Mouse (Mus musculus) embryonic facial prominence, embryonic 15.5 days (tissue): Measurements from ENCODE around the gene Urod. TPM values are rescaled to one million over a fixed set of nuclear protein-coding genes. Genes with fewer than 3 reads are reported as not detected.

Source experiments
- ATAC-seq: fragments of 200-750 bp; cut with Nextera tagmentation; 2 replicates; pipeline ENCODE4 v1.8.0; 2017; ENCODE audit warnings: low read depth, moderate TSS enrichment; ENCODE audit not compliant: insufficient number of reproducible peaks, low FRiP score, low TSS enrichment
- H3K27ac ChIP-seq: fragments of 300-500 bp; sonication (generic); replicated peaks from 2 replicates; pipeline ENCODE4 v1.5.1; 2015; ENCODE audit warnings: mild to moderate bottlenecking, inconsistent platforms
- H3K27me3 ChIP-seq: fragments of 300-500 bp; sonication (generic); 2 replicates; pipeline ENCODE4 v1.6.1; 2015; ENCODE audit warnings: inconsistent platforms
- H3K36me3 ChIP-seq: fragments of 300-500 bp; sonication (generic); 2 replicates; pipeline ENCODE4 v1.6.1; 2015; ENCODE audit warnings: mild to moderate bottlenecking, inconsistent platforms
- H3K4me1 ChIP-seq: fragments of 300-500 bp; sonication (generic); 2 replicates; pipeline ENCODE4 v1.6.1; 2015; ENCODE audit warnings: inconsistent platforms
- H3K4me2 ChIP-seq: fragments of 300-500 bp; sonication (generic); replicated peaks from 2 replicates; pipeline ENCODE4 v1.6.1; 2015; ENCODE audit warnings: mild to moderate bottlenecking, inconsistent platforms
- H3K4me3 ChIP-seq: fragments of 300-500 bp; sonication (generic); replicated peaks from 2 replicates; pipeline ENCODE4 v1.5.1; 2015; ENCODE audit warnings: mild to moderate bottlenecking, inconsistent platforms
- H3K9ac ChIP-seq: fragments of 300-500 bp; sonication (generic); 2 replicates; pipeline ENCODE4 v1.6.1; 2015; ENCODE audit warnings: inconsistent platforms
- H3K9me3 ChIP-seq: fragments of 300-500 bp; sonication (generic); replicated peaks from 2 replicates; pipeline ENCODE4 v1.6.1; 2016; ENCODE audit warnings: inconsistent platforms
- WGBS: fragments of 180-500 bp; shearing (Covaris S2); methylation state at CpG from one replicate; pipeline ENCODE4 v1.1.7; 2015; 5-methylcytosine and 5-hydroxymethylcytosine counted together
- polyA plus RNA-seq: library from polyadenylated mRNA; unstranded; fragments of >200 nt; fragmentation: Nextera tagmentation; extraction: Ambion mirVana; gene quantifications from 2 replicates; pipeline ENCODE4 v1.2.1, GENCODE M21; 2015

Gene Urod
- polyA plus RNA-seq: 87.8 and 97.3 TPM in 2 replicates

DNA sequence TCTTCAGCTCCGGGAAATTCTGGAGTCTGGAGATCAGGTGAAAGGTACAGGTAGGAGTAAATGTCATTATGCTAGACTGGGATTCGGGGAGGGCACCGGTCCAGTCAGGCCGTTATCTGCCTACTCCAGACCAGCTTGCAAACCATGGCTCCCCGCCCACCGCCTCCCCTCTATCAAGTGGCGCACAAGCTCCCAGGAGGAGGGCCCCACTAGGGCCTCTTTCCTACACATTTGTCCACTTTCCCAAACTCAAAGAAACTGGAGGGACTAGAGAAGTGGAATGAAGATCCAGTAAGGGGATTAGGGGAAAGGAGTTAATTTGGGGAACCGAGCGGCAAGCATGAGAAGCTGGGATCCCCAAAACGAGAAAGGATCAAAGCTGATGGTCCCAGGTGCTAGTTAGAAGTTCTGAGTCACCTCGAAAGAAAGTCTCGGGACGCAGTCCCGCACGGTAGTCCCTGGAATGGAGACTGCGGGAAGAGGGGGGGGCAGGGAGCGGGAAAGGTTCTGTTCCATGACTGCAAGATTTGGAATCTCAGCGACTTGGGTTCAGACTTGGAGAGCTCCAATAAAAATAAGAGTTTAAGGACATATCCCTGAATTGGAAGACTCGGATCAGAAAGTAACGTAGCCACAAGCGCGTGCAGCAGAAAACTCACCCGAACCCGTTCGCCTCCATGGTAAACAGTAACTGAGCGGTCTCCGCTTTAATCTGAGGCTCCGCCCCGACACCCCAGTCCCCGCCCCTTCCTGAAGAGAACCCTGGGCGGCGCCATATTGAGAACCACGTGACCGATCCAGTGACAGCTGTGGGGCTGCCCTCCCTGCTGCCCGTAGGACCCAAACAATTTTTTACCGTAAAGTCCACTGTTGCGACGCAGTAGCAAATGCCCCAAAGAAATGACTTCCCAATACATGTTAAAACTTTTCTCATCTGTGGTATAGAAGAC, at the start of gene Urod:
Gene Urod (minus strand): TSS at position 742 of the 950 bp plus-strand sequence.
- Histone ChIP-seq H3K4me3 (peak within 1 kb of the TSS; percentile 99), H3K4me1 (peaks cover 28% of the 10 kb centered on the region), H3K4me2 (peak within 1 kb of the TSS; percentile 96), H3K36me3 (peaks cover 17% of the 10 kb centered on the region; the same call in 1 of the 2 replicates), H3K9ac (peak within 1 kb of the TSS; percentile 73), H3K9me3 (no peaks in the 10 kb centered on the region), H3K27me3 (no peaks in the 10 kb centered on the region), H3K27ac (peak within 1 kb of the TSS; percentile 36; the same call in 1 of the 2 replicates)
- peak; percentile 93 for ATAC-seq
- 2% methylated on average over 38 of the region's 38 CpGs for WGBS

DNA sequence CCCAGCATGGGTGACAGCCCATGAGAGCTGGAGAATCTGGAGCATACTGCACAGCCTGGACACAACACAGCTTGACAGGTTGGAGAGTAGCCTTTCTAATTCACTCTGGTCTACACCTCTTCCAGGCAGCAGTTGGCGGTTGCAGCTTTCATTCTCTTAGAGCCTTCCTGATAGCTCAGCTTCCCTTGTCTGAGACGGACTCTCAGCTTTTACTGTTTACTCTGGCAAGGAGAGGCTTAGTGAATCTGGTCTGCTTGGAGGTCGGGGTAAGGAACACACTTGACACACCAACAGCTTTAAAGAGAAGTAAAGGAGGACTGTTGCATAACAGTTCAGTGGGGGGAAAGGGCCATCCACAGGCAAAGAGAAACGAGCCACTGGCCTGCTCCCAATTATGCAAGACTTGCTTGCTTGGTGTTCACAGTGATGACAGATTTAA, 47.1 kb upstream of the Urod start:
- H3K27ac ChIP-seq: peak overlapping the region; percentile 84; the same call in 1 of the 2 replicates
- H3K4me1 ChIP-seq: peaks cover 22% of the 10 kb centered on the region
- no peak overlapping the region for H3K4me2 ChIP-seq
- no peaks in the 10 kb centered on the region for H3K27me3 ChIP-seq
- H3K36me3 ChIP-seq: peaks cover under 1% of the 10 kb centered on the region; the same call in 1 of the 2 replicates
- no peak overlapping the region for H3K9ac ChIP-seq
- 45% methylated on average over 4 of the region's 4 CpGs for WGBS
- ATAC-seq: no peak
- no peak overlapping the region for H3K4me3 ChIP-seq
- H3K9me3 ChIP-seq: no peaks in the 10 kb centered on the region

DNA sequence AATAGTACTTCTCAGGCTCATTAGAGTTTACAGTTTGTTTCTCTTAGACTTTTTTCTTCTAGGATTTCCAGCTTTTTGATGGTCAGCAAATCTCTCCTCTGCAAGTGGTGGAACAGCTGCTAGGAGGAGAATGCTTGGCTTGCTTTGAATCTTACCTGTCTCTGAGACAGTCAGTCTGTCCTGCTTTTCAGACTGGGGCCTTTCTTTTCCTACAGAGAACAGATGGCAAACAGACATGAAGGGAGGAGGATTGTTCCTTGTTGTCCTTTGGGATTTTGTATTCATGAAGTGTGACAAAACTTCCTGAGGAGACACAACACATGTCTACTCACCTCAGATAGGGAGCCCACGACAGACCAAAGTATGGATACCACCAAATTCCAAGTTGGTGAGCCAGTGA, 46.6 kb upstream of the Urod start:
- H3K27ac ChIP-seq: peak overlapping the region; percentile 84
- H3K9me3 ChIP-seq: no peaks in the 10 kb centered on the region
- H3K4me1 ChIP-seq: peaks cover 22% of the 10 kb centered on the region
- H3K9ac ChIP-seq: no peak overlapping the region
- no peaks in the 10 kb centered on the region for H3K27me3 ChIP-seq
- H3K4me2 ChIP-seq: no peak overlapping the region
- 44% methylated on average over 1 of the region's 1 CpGs for WGBS
- H3K4me3 ChIP-seq: no peak overlapping the region
- H3K36me3 ChIP-seq: no peaks in the 10 kb centered on the region
- ATAC-seq: no peak

DNA sequence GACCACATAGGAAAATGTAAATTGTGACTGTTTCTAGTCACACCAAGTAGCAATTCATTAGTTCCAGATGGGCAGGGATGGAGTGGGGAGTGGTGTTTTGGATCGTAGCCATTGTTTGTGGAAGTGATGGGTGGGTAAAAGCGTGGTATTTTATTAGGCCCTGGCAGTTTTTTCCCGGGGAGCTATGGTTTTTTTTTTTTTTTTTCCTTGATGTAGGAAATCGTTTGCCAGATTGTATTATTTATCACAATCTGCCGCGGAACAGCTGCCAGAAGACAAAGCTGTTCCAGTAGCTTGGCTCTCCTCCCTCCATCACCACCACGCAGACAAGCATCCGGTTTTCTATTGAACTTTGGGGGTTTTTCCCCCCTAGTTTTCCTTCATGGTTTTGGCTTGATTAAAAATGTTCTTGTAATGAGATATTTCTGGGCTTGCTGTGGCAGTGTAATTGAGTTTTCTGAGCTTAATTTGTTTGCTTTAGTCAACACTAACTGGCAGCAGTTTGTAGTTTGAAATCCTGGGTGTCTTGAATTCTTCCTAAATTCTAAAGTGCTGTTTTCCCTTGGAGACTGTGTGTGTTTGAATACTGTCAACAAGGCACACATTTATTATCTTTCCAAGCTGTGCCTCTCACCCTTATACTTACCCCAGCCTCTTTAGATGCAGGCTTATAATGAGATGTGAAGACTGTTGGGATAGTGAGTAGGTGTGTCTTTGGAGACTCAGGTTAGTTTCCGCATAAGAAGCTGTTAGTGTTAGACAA, 45.9 kb upstream of the Urod start:
- ATAC-seq: peak; percentile 39; the same call in 1 of the 2 replicates
- no peak overlapping the region; the same call in 1 of the 2 replicates for H3K4me2 ChIP-seq
- no peak overlapping the region for H3K4me3 ChIP-seq
- no peaks in the 10 kb centered on the region for H3K9me3 ChIP-seq
- no peaks in the 10 kb centered on the region for H3K27me3 ChIP-seq
- H3K4me1 ChIP-seq: peaks cover 22% of the 10 kb centered on the region
- H3K27ac ChIP-seq: peak overlapping the region; percentile 84
- no peak overlapping the region for H3K9ac ChIP-seq
- H3K36me3 ChIP-seq: no peaks in the 10 kb centered on the region
- WGBS: 17% methylated on average over 9 of the region's 9 CpGs

DNA sequence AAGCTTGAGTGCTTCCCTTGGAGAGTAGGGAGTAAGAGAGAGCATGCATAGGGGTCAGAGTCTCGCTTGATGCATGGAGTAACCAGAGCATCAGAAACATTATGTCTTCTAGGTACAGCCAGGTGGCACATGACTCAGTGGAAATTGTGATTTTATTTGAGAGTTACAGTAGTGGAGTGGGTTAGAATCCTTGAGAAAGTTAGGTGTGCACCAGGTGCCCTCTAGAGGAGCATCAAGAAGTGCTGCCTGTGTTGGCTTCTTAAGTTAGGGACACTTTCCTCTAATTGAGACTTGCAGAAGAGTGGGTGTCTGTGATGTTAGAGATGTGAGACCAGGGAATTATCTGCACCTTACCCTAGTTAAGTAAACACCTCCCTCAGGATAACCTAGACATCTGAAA, 36.9 kb upstream of the Urod start:
- Histone ChIP-seq H3K4me2 (no peak overlapping the region), H3K4me1 (no peaks in the 10 kb centered on the region), H3K4me3 (no peak overlapping the region), H3K27me3 (no peaks in the 10 kb centered on the region), H3K36me3 (peaks cover 24% of the 10 kb centered on the region), H3K9ac (no peak overlapping the region), H3K9me3 (no peaks in the 10 kb centered on the region), H3K27ac (no peak overlapping the region)
- no peak for ATAC-seq
- 98% methylated on average over 1 of the region's 1 CpGs for WGBS

DNA sequence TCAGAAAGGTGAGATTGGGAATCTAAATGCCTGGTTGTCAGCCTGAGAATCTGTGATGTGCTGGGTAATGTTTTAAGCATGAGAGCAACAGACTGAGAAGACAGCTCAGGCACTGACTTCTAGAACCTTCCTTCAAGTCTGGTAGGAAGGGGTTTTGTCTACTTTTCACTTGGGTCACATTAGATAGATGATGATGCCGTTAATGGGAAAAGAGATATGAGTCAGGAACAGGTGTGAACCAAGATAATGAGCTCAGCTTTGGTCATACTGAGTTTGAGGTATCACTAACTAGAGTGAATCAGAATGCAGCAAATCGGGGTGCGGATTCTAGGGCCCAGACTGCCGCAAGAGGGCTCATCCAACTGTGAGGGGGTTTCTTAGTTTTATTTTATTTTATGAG, 29.3 kb upstream of the Urod start:
- 95% methylated on average over 4 of the region's 4 CpGs for WGBS
- Histone ChIP-seq H3K27me3 (no peaks in the 10 kb centered on the region), H3K9ac (no peak overlapping the region), H3K4me2 (no peak overlapping the region), H3K27ac (no peak overlapping the region), H3K4me1 (peaks cover 8% of the 10 kb centered on the region), H3K9me3 (no peaks in the 10 kb centered on the region), H3K4me3 (no peak overlapping the region), H3K36me3 (peaks cover 22% of the 10 kb centered on the region)
- no peak for ATAC-seq

DNA sequence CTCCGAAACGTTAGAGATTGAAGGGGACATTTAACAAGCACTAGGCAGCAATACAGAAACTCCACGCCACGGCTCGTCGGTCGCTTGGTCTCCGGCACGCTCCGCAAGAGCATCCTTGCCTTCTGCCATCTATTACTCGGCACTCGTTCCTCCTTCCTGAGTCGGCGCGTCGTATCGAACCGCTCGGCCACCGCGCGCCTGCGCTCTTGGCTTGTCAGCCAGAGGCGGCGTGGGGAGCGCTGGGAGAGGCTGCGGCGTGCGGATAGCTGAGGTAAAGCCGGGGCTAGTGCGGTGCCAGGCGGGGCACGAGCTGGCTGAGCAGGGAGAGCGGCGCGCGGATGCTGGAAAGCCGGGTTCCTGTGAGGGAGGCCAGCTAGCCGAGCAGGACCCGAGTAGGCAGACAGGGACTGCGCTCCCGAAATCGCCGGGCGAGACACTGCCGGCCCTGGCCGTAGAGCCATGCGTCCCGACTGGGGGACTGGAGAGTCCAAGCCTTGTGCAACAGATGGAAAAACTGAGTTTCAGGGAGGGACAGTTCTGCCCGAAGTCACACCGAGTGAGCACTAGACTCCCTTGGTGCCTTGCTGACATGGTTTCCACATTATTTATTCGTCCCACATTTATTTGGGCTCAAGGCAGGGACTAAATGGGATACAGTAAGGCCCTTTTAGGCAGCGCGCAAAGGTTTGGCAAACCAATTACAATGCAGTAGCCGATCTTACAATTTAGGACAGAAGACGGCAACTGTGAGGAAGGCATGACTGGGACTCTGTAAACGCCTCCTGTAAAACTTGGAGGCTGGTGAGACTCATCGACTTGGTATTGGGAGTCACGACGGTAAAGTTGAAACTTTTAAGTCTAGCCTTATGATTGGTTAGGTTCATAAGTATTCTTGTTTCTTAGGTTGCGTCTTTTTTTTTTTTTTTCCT, 25.3 kb upstream of the Urod start, which contains the start of gene Eif2b3:
Gene Eif2b3 (plus strand): TSS at position 197 of the 929 bp plus-strand sequence.
- under 1% methylated on average over 61 of the region's 61 CpGs for whole genome bisulfite sequencing

DNA sequence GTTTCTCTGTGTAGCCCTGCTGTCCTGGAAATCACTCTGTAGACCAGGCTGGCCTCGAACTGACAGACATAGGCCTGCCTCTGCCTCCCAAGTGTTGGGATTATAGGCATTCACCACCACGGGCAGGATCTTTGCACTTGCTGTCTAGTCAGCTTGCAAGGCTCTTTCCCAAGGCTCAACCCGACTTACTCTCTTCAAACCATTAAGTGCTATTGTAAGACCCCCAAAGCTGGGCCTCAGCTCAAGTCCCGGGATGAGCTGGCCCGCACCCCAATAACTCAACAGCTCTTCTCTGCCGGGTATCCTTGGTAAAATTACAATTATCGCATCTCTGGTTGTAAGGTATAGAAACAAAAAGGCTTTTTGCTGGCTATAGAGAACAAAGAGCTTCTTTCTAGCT, 24.1 kb upstream of the Urod start:
- H3K9ac ChIP-seq: no peak overlapping the region
- WGBS: 83% methylated on average over 7 of the region's 7 CpGs
- H3K27ac ChIP-seq: no peak overlapping the region
- no peak overlapping the region for H3K4me3 ChIP-seq
- peaks cover 12% of the 10 kb centered on the region for H3K36me3 ChIP-seq
- H3K4me2 ChIP-seq: no peak overlapping the region
- H3K27me3 ChIP-seq: no peaks in the 10 kb centered on the region
- no peak for ATAC-seq
- no peaks in the 10 kb centered on the region for H3K9me3 ChIP-seq
- H3K4me1 ChIP-seq: peaks cover 8% of the 10 kb centered on the region

More for the DNA sequence above, 25.3 kb upstream of the Urod start, which contains the start of gene Eif2b3:
- peak within 1 kb of the TSS; percentile 87 for H3K9ac ChIP-seq
- H3K27me3 ChIP-seq: no peaks in the 10 kb centered on the region
- peak within 1 kb of the TSS; percentile 94 for H3K4me3 ChIP-seq
- H3K4me2 ChIP-seq: peak within 1 kb of the TSS; percentile 69
- peak within 1 kb of the TSS; percentile 65; the same call in 1 of the 2 replicates for H3K27ac ChIP-seq
- H3K4me1 ChIP-seq: peaks cover 8% of the 10 kb centered on the region
- ATAC-seq: peak; percentile 90
- peaks cover 18% of the 10 kb centered on the region for H3K36me3 ChIP-seq
- H3K9me3 ChIP-seq: no peaks in the 10 kb centered on the region

DNA sequence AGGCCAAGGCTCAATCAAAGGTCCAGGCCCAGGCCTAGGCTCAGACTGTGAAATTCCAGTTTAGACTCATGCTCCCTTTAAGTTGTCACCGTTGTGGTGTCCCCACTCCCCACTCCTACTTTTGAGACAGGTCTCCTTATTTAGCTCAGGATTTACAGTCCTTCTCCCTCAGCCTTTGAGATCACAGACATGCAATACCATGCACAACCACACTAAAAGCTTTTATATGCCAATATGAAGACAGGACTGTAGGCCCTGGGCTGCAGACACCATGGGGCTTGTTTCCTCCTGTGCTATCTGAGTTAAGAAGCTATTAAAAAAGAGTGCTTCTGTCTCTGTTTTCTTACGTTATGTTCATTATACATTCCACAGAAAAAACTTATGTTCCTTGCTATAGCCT, 23.5 kb upstream of the Urod start:
- peaks cover 8% of the 10 kb centered on the region for H3K4me1 ChIP-seq
- no peaks in the 10 kb centered on the region for H3K9me3 ChIP-seq
- H3K4me2 ChIP-seq: no peak overlapping the region
- ATAC-seq: no peak
- no peak overlapping the region for H3K4me3 ChIP-seq
- no peak overlapping the region for H3K27ac ChIP-seq
- H3K36me3 ChIP-seq: peaks cover 7% of the 10 kb centered on the region
- WGBS: 83% methylated on average over 2 of the region's 2 CpGs
- no peaks in the 10 kb centered on the region for H3K27me3 ChIP-seq
- H3K9ac ChIP-seq: no peak overlapping the region

DNA sequence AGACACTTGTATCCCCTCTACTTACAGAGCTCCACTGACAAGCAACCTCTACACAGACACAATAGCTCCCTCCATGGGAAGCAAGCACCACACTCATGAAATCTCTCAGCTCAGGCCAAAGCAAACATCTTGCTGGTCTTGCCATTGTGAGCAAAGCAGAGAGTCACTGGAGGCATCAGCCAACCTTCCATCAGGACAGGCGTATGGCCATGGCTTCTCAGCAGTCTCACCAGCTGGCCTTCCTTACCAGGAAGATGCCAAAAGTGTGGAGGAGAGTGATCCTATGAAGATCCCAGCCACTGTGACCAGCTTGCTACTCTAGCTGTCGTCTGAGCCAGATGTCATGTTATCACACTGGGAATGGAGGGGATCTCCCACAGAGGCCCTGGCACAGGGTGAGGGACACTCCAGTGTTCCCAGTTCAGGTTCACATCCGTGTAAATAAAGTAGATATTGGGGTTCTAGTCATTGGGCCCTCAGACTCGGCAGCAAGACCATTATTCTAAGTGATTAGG, 20.7 kb upstream of the Urod start:
- 62% methylated on average over 4 of the region's 4 CpGs for WGBS
- Histone ChIP-seq H3K9me3 (no peaks in the 10 kb centered on the region), H3K27me3 (no peaks in the 10 kb centered on the region), H3K36me3 (no peaks in the 10 kb centered on the region), H3K4me1 (peaks cover under 1% of the 10 kb centered on the region; the same call in 1 of the 2 replicates), H3K9ac (no peak overlapping the region), H3K4me3 (no peak overlapping the region), H3K4me2 (no peak overlapping the region), H3K27ac (no peak overlapping the region)
- no peak for ATAC-seq
